Mouse (Mus musculus): Measurements from ENCODE around the gene Gm49661.

DNA sequence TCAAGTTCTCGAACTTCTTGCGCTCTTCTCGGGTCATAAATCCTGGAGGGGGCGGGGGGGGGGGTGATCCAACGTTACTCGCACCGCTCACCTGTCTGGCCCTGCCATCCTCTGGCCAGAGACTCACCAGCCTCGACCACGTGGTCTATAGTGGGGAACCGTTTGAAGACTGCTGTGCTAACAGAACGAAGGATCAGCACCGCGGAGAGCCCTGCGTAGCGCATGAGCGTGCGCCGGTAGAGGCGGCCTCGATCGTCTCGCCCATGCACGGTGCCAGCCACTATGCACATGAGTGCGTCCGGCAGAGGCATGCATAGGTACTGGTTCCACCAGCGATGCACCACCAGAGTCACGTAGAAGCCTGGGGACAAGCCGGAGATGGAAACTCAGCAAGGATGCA, 42.0 kb upstream of the Gm49661 start:
- no peak for TF ChIP-seq CTCF (IDR thresholded peaks at IDR 0.05; ENCODE audit: low read depth, low read length)
- TF ChIP-seq POLR2A (IDR thresholded peaks at IDR 0.05; ENCODE audit: borderline replicate concordance, low read depth, low read length): no peak

All from bone marrow macrophage, adult 2 months (primary cell).